Mouse (Mus musculus) erythroblast, embryonic 14.5 days (primary cell): ENCODE data around the gene Col19a1.

Source experiments
- GATA1 ChIP-seq: IDR thresholded peaks from 2 replicates; pipeline ENCODE4 v1.6.1; 2012; ENCODE audit warnings: low read length, inconsistent platforms, mixed read lengths
- TAL1 ChIP-seq: IDR thresholded peaks from 3 replicates; pipeline ENCODE4 v1.6.1; 2012; ENCODE audit warnings: low read length, inconsistent platforms, mixed read lengths

DNA sequence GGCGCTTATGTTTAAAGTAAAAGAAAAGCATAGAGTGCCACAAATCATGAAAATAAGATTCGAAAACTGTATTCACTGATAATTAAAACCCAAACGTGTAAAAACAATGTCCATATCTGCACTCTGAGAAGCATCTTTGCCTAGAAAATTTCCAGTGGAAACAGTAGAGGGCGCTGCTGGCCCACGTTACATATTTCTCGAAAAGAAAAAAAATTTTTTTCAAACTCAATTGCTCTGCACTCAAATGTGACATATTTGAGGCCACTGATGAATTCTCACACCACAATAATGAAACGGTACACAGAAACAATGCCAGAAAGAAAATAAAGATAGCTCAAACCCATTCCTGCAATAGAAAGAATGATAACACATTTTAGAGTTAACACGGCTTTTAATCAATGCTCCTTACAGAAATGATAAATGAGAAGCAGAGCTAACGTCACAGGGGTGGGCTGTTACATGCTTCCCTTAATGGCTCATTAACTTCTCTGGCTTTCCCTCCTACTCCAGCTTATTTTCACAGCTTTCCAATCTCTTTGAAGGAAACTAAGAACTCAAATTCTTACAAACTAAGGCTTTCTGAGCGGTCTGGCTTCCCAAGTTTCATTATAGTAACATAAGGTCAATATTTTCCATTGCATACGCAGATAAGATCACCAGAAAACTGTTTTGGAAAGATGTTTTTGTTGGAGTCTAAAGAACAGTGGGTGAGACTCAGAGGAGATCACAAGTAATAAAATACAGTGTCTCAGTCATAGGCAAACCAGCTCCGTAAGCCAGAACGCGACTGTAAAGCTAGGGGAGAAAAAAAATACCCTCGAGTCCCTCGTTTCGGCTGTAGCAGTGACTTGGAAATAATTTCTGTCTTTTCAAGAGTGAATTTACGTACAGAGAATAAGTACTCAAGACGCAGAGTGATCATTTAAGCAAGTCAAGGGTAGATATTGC is 219.4 kb downstream of the Col19a1 start:
- no peak for TF ChIP-seq GATA1
- TF ChIP-seq TAL1, result no peak
